Mouse (Mus musculus): ENCODE data around the gene Cldn34c1. TPM values are rescaled to one million over a fixed set of nuclear protein-coding genes. Genes with fewer than 3 reads are reported as not detected.

Cldn34c1 gene
- total and polyA plus RNA-seq, 3 experiments = not detected

Other genes starting within 250 kb of the Cldn34c1 start
- gene Gm17521, start 73.8 kb upstream of the Cldn34c1 start, total RNA-seq (2012; rRNA removed) = not detected in 2 replicates
- not detected in 2 replicates for gene Gm17521, start 73.8 kb upstream of the Cldn34c1 start, total RNA-seq (2014; rRNA removed)
- gene Gm17521, start 73.8 kb upstream of the Cldn34c1 start, polyA plus RNA-seq (2012; ENCODE audit: insufficient read length, low read depth) = not detected in 2 replicates
- not detected in 2 replicates for gene Srsx, start 119.0 kb downstream of the Cldn34c1 start, total RNA-seq (2012; rRNA removed)
- gene Srsx, start 119.0 kb downstream of the Cldn34c1 start, total RNA-seq (2014; rRNA removed) = not detected in 2 replicates
- not detected in 2 replicates for gene Srsx, start 119.0 kb downstream of the Cldn34c1 start, polyA plus RNA-seq (2012; ENCODE audit: insufficient read length, low read depth)
- not detected in 2 replicates for gene Gm17577, start 143.4 kb downstream of the Cldn34c1 start, total RNA-seq (2012; rRNA removed)
- not detected in 2 replicates for gene Gm17577, start 143.4 kb downstream of the Cldn34c1 start, total RNA-seq (2014; rRNA removed)
- gene Gm17577, start 143.4 kb downstream of the Cldn34c1 start, polyA plus RNA-seq (2012; ENCODE audit: insufficient read length, low read depth) = not detected in 2 replicates